Comparison of ENCODE assay signal across 18 mouse cellular contexts in the genomic region with DNA sequence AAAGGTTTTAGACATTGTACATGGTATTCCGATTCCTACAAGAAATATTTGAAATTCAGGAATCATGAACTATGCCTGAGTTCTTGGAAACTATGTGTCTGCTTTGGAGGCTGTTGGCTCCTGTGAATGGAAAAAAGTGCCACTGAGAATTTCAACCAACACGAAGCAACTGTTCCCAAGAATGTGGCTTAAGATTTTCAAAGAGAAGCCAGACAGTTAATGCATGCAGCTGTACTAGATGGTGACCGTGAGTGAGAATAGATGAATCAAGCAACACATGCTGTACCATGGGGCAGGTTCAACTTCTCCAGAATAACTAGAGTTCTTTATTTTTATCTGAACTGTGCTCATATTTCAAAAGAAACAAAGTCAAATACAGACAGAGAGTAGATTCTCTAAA.
"Had no signal": no experiment of that assay in that cellular context is flagged by ENCODE, and none has a peak within 500 bp of the region (broad histone marks: within the 10 kb centered on the region; RNA-seq: fewer than 3 reads in every experiment).

No protein-coding gene starts in this region.

- H3K27me3 ChIP-seq: liver, embryonic 13.5 days; megakaryocyte, embryonic 14.5 days; midbrain, embryonic 15.5 days; neural tube, embryonic 13.5 days had no signal

- DNase-seq: kidney, adult 8-10 months; kidney, postnatal 25 days; layer of hippocampus, adult 9-11 months; layer of hippocampus, postnatal 36 days; left cerebral cortex, postnatal 4 days; liver; liver, embryonic 13.5 days; liver, postnatal 0 days; right cerebral cortex, postnatal 25 days; thymus, adult 2 months; thymus, postnatal 36 days had no signal

- H3K36me3 ChIP-seq: liver, embryonic 13.5 days; midbrain, embryonic 15.5 days; neural tube, embryonic 13.5 days had no signal

- H3K9ac ChIP-seq: liver, embryonic 13.5 days; liver, postnatal 0 days; midbrain, embryonic 15.5 days; neural tube, embryonic 13.5 days had no signal

- H3K27ac ChIP-seq: liver, embryonic 13.5 days; macrophage; midbrain, embryonic 15.5 days; neural tube, embryonic 13.5 days had no signal

- H3K4me3 ChIP-seq: liver, embryonic 13.5 days; megakaryocyte, embryonic 14.5 days; midbrain, embryonic 15.5 days; neural tube, embryonic 13.5 days had no signal

- H3K4me2 ChIP-seq: liver, embryonic 13.5 days; midbrain, embryonic 11.5 days; midbrain, embryonic 15.5 days; neural tube, embryonic 13.5 days had no signal

- ATAC-seq: intestine, postnatal 0 days; liver, postnatal 0 days; lung, postnatal 0 days; midbrain, embryonic 15.5 days had no signal

- H3K4me1 ChIP-seq: liver, embryonic 13.5 days; midbrain, embryonic 15.5 days; neural tube, embryonic 13.5 days had no signal

- H3K9me3 ChIP-seq: liver, embryonic 13.5 days; megakaryocyte, embryonic 14.5 days; midbrain, embryonic 15.5 days; neural tube, embryonic 13.5 days had no signal
